Mouse (Mus musculus) heart, adult 2 months (tissue): ENCODE measurements around the gene Rnf43.

Source experiments
- CTCF ChIP-seq: fragments of 200-600 bp; IDR thresholded peaks from 2 replicates; pipeline ENCODE4 v1.8.1; 2022; ENCODE audit warnings: antibody characterized with exemption, mild to moderate bottlenecking, moderate library complexity
- EP300 ChIP-seq: fragments of 200-500 bp; IDR thresholded peaks from 2 replicates; pipeline ENCODE4 v1.6.1; 2011; ENCODE audit warnings: low read depth, low read length, control low read depth; ENCODE audit not compliant: insufficient read depth
- POLR2A ChIP-seq: fragments of 200-500 bp; IDR thresholded peaks from 2 replicates; pipeline ENCODE4 v1.6.1; 2011; ENCODE audit warnings: mild to moderate bottlenecking, low read depth, low read length, control low read depth; ENCODE audit not compliant: insufficient read depth

DNA sequence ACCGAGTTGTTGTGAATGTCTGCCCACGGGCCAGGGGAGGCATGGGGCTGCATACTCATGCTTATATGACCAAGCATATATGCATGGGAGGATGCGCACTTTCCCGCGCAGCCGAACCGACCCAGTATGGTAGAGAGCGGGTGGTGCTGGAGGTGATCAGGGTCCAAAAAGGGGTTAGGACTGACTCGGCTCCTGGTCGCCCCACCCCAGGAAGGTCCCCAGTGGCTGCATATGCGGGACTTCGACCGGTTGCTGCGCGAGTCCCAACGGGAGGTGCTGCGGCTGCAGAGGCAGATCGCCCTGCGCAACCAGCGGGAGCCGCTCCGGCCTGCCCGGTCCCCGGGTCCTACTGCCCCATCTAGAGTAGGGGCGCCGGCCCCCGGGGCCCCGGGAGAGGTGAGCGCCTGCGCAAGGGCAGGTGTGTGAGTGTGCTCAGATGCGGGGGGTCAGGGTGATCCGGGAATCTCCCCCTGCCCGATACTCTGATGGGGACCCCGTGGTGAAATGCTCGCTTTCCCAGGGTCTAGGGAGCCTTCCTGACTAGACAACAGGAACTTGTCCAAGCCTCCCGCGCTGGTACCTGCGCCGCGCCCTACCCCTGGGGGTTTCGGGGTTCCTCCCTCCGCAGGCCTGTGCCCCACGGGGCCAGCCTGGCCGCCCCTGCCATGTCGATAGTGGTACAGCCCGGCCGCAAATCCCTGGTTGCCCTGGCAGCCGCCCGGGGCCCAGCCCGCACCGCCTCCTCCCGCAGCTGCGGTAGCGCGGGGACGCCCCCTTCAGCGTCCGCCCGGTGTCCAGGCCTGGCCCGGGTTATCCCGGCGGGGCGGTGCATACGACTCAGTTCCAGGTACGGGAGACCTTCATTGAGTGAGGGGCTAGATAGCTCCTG, 101.7 kb downstream of the Rnf43 start:
- no peak for TF ChIP-seq POLR2A
- TF ChIP-seq CTCF, result no peak
- no peak for TF ChIP-seq EP300
